Mouse (Mus musculus) neural tube, embryonic 10.5 days (tissue): ENCODE measurements around the gene Lmo7.

Source experiments
- DNase-seq: peaks from one replicate; pipeline ENCODE4 v3.0.0-alpha.2; 2017; ENCODE audit warnings: low spot score; ENCODE audit errors: extremely low spot score

Gene Lmo7

DNA sequence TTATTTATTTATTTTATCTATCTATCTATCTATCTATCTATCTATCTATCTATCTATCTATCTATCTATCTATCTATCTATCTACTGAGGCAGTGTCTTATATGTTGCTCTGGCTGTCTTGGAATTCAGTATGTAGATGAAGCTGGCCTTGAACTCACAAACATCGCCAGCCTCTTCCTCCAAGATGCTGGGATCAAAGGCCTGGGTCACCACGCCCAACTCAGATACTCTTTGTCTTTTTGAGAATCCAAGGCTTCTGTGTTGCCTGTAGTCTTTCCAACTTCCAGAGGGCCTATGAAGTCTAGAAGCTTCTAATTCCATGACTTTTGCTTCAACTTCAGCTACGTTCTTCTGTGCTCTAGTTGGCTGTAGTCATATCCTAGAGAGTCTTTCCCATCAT is 48.7 kb downstream of the Lmo7 start:
- no peak for DNase-seq

DNA sequence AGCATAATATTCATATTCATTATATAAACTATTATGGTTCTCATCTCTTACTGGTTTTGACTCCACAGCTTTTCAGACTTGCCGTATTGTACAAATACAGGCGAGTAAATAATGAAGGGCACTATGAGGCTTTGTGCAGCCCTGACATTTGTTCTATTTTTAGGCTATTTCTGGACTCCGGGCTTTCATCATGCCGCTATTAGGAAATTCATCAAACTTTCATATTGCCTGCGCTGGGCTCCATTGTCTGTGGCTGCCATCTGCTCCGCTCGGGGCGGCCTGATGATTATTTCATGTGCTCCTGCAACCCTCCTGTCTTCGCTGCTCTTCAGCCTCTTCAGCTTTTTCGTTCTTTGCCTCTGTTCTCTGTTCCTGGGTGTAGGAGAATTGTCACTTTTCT is 50.3 kb downstream of the Lmo7 start:
- DNase-seq: no peak

DNA sequence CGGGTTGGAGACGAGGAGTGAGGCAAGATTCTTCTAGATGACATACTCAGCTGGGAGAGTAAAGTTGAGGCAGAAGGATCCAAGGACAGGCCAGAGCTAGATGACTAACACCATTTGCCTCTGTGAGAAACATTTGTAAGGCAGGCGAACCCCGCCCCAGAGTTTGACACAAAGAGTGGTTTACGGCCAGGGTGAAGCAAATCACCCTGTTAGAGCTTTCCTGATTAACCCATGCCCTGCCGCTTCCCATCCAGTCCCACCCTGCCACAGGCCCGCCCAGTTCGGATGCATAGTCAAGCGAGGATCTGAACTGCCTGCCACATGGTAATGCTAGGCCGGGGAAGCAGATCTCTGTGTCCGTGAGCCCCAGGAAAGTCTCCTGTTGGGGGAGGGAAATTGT is 51.5 kb downstream of the Lmo7 start:
- DNase-seq: no peak

DNA sequence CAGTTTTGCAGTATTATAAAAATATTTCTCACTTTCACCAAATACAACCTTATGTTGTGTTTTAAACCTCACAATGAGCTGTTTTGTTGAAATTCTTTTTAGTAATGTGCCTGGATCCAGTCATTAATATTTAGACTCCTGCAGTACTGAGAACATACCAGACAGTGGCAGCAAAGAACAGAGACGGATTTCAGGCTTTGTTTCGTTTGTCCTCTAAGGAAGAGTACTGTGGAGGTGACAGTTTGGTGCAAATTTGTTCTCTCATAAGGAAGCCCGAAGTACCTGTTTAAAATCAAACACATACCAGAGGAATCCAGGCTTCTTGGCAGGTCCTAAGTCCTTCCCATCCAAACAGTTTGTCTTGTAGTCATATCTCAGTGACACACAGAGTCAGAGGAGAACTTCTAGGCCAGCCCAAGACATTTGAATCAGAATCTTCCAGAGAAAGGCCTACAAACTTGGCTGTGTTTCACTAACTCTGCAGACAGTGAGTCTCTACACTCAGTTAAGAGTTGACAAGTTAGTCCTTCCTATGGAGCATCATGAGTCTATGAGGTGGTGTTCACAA is 52.3 kb downstream of the Lmo7 start:
- no peak for DNase-seq

DNA sequence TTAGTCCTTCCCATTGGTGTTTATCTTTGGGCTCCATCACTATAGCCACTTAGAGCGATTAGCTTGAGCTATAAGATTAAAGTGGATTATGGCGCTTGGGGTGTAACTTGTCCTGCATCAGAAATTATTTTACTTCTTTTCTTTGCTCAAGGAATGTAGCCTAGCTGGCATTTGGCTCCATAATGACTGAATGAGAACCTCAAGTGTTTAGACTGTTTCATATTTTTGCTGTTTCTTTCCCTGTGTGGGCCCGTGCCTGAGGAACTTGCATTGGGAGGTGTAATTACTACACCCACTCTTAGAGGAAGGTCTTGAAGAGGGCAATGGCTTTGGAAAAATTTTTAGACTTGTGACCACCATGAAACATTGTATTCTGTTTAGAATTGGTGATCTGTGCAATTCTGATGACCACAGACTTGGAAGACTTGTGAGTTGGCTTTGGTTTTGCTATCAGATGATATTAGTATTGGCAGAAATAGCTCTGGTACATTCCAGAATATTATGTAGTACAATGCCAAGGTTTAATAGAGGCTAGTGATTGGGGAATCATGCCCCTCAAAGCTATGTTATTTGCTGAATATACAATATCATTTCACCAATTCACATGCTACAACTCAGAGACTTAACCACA is 54.7 kb downstream of the Lmo7 start:
- no peak for DNase-seq

DNA sequence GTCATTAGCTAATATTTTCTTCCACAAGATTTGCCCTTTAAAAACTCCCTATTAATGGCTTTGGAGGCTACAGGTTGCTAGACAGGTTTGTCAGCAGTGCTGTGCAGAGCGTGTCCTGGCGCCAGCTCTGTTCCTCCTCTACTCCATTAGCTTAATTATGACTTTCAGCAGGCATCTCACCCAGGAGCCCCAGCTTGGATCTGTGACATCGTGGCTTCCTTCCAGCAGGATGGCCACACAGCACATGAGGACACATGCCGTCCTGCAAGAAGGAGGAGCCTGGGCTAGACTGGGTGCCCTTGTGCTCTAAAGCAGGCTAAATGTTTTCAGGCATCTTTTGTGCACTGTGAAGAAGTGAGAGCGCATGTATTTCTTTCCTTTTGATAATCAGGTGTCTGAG is 58.1 kb downstream of the Lmo7 start:
- no peak for DNase-seq

DNA sequence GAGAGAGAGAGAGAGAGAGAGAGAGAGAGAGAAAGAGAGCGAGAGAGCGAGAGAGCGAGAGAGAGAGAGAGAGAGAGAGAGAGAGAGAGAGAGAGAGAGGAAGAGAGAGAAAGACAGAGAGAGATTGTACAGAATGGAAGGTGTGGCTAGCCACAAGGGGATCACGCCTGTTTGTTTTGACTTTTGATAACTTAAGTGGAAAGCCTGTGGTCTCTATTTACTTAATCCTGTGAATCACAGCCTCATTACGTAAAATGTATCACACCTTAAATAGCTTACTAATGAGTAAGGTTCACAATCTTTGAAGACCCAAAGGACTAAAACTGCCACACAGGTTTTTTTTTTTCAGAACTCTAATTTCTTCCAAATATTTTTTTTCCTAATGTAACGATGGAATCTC is 58.7 kb downstream of the Lmo7 start:
- DNase-seq: no peak

DNA sequence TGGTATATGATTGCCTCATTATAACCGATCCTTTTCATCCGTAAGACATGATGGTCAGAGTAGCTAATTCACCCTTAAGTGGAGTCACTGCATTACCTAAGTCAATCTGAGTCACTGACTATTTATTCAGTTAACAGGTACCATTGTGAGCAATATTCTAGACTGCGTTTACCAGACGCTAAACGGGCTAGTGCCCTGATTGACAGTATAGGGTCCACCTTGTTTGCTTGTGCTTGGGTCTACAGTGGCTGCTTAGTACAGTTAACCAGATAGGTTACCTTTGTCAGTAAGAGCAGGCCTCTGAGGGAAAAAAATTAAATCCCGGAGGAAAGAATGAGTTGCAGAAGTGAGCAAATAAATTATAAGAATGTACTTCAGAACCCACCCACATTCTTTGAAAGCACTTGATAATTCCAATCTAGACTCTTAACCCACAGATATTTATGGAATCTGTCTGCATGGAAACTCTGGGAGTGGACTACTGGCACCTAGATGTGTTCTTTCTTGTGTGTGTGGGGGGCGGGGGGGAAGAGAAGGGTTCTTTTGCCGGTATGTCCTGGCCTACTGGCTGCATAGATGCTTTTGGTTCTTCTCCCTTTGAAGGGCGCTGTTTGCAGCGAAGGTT is 64.9 kb downstream of the Lmo7 start:
- no peak for DNase-seq

DNA sequence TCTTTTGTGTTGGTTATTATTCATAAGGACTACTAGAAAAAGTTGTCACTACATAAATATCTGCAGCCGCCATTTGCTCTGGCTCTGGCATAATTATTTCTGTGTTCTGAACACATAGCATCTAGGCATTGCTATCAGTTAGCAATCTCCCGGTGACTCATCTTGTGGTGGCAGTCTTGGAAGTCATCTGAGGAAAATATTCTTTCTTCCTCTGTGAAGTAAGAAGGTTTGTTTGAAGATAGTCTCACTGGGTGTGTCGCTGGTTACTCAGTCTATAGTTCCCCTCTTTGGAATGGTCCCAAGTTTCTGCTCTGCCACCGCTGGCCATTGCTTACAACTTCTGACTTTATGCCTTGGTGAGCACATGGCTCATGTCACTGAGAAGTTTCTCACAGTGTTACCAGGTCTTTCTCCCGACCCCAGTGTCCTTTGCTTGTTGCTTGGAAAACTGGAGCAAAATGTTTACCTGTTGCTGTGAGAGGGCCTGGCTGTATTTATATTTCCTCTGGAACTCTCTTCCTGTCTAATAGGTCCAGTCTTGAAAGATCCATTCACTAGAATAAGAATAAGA is 68.3 kb downstream of the Lmo7 start:
- DNase-seq: no peak

DNA sequence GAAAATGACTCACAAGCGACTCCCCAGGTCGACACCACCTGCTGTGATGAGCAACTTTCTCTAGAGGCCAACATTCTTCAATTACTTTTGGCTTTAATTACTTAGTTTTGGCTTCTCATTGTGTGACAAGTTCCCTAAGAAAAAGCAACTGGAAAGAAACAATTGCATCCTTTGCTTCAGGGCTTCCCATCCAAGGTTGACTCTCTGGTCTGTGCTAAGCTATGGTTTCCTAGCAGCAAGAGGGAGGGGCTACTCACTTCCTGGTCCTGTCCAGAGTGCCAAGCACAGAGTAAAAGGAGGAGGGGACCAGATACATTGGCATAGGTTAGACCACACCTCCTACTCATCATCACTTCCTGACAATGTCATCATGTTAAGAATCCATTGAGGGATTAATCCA is 69.0 kb downstream of the Lmo7 start:
- DNase-seq: no peak

DNA sequence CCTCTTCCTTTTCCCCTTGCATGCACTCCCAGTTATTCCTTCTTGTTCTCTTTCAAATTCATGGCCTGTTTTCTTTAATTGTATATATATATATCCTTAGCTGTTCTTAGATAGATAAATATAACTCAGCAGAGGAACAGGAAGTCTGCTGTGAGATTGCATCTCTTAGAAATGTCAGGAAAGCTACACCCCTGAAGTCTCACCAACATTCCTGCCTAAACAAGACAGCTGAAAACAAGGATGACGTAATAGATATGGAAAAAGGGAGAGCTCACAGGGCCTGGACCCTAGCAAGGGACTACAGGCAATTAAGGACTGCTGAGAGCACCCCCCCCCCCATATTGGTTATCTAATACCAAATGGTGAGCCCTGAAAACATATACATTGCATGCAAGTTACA is 71.9 kb downstream of the Lmo7 start:
- DNase-seq: no peak

DNA sequence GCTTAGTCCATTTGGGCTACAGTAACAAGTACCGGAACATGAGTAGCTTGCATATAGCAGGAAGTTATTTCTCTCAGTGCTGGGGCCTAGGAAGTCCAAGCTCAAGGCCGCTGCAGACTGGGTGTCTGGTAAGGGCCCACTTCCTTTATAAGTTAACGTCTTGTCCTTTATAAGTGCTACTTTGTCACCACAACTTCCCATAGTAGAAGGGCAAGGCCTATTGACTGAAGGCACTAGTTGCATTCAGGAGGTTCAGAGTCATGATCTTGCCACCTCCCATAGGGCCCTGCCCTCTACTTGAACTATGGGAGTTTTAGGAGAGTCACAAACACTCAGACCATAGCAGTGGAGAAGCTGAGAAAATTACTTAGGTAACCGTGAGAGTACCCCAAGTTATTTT is 74.4 kb downstream of the Lmo7 start:
- no peak for DNase-seq

DNA sequence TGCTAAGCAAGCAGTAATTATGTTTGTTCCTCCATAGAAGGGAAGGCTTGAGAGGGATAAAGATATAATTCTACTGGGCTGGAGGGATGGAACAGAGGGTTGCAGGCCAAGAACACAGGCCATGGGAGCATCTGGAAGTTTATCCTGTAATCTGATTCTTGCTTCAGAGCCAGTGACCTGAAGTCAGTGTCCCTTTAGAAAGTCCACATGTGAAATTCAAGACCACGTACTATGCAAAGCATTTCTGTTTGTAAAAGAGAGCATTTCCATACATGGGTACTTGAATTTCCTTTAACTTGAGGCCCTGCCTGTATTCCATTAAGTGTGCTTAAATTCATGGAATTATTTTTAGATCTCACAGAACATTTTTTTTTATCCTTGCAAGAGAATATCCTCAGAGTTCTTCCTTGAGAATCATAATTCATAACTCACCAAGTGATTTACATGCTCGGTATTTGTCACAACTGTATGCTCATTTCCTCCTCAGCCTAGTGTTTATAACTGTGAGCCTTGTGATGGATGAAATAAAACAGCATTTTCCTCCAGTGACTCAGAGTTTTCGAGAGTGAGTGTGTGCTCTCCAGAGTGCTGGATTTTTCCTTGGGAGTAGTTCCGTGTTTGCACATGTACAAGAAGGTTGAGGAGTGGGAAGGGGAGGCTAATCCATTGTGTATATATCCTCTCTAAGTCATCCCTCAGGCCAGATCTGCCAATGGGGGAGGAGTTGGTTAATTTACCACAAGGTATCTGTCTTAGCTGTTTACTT is 75.0 kb downstream of the Lmo7 start:
- DNase-seq: no peak

DNA sequence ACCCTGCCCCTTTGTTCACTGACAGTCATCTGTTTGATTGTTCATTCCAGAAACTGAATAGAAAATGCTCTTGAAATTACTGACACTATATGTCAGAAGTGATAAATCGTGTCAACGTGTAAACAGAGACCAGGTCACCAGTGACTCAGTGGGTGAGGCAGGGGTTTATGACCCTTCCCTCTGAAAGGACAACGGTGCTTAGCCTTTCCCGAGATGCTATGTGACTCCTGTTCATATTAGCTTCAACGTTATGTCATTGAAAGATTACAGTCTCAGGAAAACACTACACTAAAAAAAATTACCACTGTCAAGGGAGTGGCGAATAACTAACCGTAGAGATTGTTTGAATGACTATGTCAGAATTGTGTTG is 75.6 kb downstream of the Lmo7 start:
- no peak for DNase-seq

DNA sequence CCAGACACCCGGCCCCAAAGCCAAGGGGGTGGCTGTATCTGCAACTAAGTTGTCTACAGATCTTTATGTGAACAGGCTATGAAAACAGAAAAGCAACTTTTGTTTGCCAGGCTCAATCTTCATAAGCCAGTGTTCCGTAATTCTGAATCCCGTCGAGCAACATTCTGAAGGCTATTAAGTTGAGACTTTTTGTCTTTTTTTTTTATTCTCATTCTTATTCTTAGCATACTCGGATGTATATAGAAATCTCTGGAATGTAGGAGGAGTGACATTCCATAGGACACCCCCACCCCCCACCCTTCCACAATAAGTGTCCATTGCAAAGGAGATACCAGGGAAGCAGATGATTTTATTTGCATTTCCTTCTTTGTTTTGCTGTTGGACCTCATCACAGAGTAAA is 76.3 kb downstream of the Lmo7 start:
- no peak for DNase-seq

DNA sequence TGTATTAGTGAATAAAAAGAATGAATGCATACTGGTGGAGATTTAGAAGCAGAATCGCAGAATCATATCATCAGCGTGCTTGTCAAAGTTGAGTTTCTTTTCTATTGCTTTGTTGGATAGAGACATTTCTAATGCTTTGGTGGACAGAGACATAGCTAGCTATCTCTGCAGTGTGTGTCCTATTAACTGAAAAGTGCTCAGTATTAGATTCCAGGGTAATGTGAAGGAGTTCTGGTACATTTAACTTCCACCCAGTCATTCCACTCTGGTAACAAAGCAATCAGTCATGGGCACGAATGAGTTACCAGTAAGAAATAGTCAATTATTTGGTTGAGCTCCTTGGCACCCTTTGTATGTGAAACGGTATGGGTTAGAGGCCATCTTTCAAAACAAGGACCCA is 76.8 kb downstream of the Lmo7 start:
- no peak for DNase-seq

DNA sequence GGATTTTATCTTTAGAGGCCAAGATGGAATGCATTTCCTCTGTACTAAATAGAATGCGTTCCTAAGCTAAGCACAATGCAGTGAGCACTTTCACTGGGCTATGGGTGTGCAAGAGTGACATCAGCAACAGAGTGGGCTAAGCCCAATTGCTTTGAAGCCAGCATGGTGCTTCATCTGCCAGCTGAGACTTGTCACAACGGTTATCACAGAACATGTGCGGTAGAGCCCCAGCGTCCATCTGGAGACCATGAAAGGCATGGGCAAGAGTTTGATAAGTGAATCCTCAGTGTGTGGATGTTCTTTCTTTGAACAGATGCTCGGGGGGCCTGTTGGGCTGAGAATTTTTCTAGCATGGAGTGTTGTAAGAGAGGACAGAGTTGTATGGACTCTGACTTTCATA is 86.7 kb downstream of the Lmo7 start:
- DNase-seq: no peak

DNA sequence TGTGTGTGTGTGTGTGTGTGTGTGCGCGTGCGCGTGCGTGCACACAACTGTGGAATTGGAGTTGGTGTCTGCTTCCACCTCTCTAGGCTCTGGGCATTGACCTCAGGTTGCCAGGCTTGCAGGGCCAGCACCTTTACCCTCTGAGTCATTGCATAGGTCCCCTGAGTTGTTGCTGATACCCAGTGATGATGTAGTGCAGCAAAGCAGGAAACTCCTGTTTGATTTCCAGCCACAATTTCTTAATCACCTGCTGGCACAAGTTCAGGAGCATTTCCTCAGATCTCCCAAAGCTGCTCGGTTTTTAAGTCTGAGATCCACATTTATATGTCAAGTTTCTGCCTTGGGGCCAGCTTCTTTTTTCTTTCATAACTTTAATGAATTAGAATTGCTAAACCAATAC is 92.6 kb downstream of the Lmo7 start:
- no peak for DNase-seq

DNA sequence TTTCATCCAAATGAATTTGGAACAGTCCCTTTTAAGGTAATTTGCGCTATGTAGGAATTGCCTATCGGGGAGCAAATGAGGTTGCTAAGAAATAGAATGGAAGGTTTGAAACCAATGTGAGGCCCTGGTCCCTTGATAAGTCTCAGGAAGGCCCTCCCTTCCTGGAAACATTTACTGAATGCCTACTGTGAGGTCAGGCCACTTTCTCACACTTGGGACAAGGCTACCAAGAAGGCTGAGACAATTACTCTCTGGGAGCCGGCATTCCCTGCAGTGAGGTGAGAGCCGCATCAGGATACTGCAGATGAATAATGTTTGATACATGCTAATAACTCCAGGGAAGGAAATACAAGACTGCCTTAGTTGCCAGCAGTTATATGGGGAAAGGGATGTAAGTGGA is 93.1 kb downstream of the Lmo7 start:
- DNase-seq: no peak

DNA sequence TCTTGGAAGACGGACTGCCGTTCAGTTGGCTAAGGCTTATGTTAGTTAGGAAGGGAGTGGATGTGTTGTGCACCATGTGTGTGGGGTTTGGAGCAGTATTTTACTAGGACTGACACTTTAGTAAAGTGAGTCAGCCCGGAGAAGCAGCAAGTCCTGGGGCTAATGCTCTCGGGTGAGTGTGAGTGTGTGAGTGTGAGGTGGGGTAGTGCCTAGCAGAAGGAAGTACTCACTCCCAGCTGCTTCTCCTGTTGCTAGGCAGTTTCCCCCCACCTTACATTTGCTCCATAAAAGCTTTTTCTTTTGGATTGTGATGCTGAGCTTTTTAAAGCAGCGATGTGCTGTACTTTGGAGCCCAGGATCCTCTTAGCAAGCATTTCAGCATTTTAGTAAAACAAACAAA is 99.9 kb downstream of the Lmo7 start:
- no peak for DNase-seq

DNA sequence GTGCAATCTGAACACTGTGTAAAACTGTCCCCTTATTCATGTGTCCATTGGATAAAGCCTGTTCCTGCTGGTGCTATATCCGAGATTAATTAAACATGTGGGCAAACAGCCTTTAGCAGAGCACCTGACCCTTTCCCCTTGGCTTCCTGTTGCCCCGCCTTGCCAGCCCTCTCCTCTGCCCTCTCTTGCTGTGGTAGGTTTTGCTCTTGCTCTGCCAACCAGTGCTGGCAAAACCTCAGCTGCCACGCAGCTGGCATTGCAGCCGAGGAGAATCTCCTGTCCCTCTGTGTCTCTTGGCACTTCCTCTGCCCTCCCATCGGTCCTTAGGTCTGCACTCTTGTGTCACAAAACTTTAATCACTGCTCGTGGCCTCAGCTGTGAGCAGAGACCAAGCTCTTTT is 100.4 kb downstream of the Lmo7 start:
- DNase-seq: no peak

DNA sequence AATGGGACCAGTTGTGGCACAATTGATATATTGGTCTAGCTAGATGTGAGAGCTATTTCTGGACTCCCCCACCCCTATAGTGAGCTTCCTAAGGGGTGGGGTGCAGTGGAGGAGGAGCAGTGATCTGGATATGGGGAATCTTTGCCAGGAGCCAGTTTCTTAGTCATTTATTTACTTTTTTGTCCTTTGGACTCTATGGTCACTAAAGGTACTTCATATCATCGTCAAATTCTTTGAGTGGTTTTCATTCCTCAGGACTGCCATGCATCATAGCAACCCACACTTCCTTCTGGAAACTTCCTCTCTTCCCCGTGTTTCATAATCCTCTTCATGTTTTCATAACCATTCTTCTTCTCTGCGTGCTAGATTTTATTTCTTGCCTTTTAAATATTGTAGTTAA is 104.4 kb downstream of the Lmo7 start:
- DNase-seq: no peak
